Mouse (Mus musculus): ENCODE results near the gene Ninj1. TPM values are rescaled to one million over a fixed set of nuclear protein-coding genes. Genes with fewer than 3 reads are reported as not detected.
A peak's percentile ranks its signal among the peaks of the same experiment; 100 is the strongest.

Gene Ninj1
- polyA plus RNA-seq, 1 experiment: 115 TPM

DNA sequence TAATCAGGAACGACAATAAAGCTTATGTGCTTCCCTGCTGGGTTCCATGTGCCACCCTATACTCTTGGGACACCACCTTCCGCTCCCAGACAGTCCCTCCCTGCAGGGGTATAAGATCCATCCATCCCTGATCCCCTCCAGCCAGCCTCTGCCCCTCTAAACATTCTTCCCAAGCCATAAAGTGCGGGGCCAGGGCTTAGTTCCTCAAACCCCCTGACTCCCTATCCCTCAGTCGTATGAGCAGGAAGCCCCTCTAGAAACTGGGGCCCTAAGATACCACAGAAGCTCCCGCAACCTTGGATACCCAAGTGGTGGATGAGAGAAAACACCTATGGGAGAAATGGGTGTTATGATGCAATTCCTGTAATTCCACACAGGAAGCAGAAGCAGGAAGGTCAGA lies 8.9 kb downstream of the Ninj1 start:
- DNase-seq (ENCODE audit: low spot score): no peak

DNA sequence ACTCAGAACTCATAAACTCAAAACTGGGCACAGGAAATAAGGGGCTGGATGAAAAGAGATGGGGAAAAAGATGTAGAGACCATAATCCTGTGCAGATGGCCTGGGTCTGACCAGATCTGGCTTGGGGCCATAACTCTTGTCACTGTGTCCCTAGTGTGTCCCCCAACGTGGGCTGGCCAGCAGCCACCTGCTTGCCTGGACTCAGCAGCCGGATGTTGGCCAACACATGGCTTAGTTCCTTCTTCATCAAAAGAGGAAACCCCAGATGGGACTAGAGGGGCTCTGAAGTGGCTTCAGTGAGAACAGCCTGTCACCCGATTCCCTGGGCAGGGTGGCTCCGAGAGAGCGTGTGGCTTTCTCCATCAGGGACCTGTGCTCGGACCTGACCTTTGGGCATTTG lies 9.5 kb downstream of the Ninj1 start:
- no peak for DNase-seq (ENCODE audit: low spot score)

DNA sequence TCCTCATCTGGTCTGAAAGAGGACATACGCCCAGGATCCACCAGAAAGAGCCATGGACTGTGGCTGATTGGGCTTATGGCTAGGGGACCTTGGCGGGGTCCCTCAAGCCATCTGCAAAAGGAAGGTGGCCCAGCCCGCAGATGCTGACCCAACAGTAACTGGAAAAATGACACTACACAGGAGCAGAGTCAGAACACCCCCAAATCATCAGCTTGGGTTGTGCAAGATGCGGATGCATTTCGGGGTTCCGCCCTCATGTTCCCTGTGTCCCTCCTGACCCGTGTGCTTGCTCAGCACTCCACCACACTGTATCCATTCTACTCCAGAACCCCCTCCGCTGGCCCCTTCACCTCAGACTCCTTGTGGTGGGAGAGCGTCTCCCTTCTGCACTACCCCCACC lies 11.4 kb downstream of the Ninj1 start:
- no peak for DNase-seq (ENCODE audit: low spot score)

DNA sequence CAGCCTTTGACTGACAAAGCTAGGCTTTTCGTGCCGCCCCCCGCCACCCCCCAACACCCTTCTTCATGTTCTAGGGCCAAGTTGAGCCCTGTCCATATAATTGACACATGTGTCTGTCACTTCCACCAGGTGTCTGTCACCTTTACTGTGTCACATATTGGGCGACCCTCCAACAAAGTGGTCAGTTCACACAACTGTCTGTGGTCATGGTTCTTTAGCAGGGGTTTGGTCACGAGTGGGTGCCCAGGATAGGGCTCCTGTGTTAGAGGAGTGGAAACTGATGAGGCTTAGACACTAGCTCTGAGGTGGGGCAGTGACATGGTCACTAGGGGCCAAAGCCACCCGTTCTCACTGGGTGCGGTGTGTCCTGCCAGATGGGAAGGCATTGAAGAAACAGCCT lies 12.6 kb downstream of the Ninj1 start:
- no peak for DNase-seq (ENCODE audit: low spot score)

DNA sequence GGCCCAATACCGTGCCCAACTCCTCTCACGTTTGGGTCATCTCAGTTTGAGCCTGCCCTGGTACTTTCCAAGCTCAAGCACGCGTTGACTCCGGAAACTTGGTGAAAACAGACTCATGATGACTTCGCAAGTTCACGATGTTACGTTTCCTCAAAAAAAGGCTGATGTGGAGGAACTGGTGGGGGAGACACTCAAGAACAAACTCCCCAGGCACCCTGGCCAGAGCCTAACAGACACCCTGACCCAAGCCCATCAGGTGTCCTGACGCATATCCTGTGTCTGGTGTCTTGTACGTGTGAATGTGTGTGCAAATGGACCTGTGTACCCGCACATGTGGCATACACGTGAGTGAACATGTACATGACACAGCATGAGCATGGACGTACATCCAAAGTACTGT lies 13.4 kb downstream of the Ninj1 start:
- DNase-seq (ENCODE audit: low spot score): no peak

DNA sequence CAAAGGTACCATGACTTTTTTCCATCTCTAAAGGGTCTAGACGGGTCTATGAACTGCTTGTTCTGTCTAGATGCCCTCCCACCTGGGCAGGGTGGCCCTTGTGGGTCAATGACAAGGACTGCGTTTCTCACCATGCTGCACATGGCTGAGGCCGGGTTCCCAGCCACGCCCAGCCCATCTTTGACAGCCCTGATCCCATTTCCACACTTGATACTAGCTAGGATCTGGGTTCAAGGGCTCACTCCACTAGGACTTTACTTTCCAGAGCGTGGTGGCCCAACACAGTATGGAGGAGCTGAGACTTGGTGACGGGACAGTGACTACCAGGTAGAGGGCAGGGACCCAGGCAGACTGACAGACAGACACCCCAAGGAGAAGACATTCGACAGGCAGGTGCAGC lies 15.3 kb downstream of the Ninj1 start:
- DNase-seq (ENCODE audit: low spot score): no peak

DNA sequence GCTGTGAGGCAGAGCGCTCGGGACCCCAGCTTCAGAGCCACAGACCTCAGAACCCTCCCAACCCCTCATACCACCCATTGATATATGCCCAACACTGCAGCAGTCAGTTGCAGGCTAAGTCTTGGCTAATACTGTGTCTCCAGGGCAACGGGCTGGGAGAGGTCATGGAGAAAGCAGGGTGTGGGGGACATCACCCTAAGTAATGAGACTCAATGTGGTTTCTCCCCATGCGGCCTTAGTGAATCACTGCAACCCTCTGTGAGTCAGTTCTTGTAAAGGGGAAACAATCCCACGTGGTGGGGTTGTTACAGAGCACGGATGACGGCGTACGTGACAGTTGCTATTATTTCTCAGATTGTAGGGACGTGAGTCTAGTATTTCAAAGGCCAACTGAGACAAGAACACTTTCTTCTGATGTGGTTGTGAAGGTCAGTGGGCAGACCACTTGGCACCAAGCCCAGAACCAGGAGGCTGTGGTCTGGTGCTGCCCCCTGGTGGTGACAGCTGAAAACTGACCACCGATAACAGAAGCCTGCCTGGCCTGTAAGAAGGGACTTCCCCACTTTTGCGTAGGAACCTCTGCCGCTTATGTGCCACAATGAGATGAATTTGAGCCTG lies 18.2 kb downstream of the Ninj1 start:
- peak; percentile 76 for DNase-seq (ENCODE audit: low spot score)

DNA sequence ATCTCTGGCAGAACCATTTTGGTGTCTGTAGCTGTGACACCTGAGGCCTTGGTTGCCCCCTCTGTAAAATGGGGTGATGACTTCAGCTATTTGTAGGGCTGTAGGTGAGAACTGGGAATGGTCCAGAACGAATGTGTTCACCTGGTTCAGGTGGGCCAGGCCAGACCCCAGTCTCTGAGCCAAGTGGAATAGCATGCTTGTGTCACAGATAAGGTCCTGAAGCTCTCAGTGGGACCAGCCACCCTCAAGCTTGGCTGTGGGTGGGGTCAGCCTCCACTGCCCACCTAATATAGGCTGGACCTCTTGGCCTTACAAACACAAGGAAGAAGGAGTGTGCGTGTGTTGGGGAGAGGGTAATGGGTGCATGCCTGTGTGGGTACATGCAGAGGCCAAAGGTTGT lies 19.1 kb downstream of the Ninj1 start:
- no peak for DNase-seq (ENCODE audit: low spot score)

DNA sequence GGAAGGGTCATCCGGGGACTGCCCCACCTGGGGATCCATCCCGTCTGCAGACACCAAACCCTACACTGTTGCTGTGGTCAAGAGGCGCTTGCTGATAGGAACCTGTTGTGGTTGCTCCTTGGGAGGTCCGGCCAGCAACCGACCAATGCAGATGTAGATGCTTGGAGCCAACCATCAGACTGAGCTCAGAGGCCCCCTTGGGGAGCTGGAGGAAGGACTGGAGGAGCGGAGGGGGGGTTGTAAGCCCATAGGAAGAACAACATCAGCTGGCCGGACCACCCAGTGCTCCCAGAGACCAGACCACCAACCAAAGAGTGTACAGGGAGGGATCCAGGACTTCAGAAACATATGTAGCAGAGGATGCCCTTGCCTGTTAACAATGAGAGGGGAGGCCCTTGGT lies 22.0 kb downstream of the Ninj1 start:
- no peak for DNase-seq (ENCODE audit: low spot score)

DNA sequence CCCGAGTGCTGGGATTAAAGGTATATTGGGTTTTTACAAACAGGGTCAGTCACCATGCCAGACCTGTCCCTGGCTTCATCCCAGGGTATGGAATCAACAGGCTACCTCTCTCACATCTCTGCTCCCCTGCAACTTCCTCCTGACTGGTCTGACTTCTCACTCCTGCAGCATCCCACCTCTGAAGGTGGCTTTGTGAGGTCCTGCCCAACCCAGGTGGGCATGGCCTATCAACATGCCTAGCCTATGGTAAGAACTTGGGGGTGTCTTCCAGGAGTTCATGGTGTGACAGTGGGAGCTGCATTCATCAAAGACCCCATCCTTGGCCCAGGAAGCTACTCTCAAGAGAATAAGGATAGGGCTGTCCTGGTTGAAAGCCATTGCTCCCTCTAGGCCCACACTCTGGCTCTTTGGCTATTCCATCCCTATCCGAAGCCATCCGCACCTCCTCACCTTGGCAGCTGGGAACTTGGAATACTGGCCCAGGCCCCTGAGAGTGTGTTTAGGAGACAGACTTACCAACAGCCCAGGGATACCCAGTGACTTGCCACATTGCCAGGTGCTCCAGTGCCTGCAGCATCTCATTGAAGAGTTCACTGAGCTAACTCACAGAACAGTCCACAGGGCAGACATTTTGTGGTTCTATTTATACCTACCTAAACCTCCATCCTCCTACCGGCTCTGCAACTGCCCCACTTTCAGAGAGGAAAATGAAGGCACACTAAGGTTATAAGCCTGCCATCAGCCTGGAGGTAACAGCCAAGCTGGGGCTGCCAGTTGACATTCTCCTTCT lies 25.6 kb downstream of the Ninj1 start:
- DNase-seq (ENCODE audit: low spot score): no peak

DNA sequence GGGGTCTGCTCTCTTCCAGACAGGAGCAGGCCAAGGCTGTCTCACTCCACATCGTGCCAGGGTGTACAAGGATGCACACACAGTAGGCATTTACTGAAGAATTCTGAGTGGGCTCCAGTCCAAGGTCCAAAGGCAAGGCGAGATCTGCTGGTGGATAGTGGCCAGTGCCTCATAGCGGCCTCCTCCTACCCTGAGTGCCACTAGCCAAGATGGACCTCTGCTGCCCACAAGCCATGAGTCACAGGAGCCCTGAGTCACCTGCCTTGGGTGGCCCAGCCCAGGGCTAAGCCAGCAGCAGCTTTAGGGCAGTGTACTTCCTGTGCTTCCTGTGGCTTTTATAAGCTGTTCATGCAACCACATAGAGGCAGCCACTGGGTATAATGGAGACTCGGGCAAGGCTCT lies 26.2 kb downstream of the Ninj1 start:
- DNase-seq (ENCODE audit: low spot score): no peak

DNA sequence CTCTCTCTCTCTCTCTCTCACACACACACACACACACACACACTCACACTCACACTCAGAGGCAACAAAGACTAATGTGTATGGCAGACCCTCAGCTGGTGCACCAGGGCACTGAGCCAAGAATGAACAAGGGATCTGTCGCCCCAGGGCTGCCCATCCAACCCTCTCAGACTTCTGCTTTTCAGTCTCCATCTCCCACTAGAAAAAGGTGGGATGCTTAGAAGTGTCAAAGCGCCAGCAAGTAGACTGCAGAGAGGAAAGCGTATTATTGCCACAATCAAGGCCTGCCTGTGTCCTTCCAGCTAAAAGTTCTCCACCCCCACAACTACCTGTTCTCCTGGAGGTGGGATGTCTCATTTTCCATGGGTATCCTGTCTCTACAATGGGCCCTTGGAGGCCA lies 27.2 kb downstream of the Ninj1 start:
- no peak for DNase-seq (ENCODE audit: low spot score)

DNA sequence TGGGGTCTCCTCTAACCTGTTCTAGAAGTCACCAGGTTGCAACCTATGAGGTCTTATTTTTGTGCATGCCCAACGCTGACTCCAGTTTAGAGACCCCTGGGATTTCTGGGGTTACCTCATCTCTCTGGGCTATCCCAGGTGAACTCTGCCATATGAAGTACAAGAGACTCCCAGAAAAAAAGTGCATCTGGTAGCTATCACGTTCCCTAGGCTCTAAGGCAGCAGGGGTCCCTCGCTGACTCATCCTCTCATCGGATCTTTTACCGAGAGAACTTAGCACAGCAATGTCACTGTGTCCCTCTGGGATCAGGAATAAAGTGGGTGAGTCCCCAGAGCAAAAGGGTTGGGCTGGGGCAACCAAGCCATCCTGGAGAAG lies 27.8 kb downstream of the Ninj1 start:
- no peak for DNase-seq (ENCODE audit: low spot score)

DNA sequence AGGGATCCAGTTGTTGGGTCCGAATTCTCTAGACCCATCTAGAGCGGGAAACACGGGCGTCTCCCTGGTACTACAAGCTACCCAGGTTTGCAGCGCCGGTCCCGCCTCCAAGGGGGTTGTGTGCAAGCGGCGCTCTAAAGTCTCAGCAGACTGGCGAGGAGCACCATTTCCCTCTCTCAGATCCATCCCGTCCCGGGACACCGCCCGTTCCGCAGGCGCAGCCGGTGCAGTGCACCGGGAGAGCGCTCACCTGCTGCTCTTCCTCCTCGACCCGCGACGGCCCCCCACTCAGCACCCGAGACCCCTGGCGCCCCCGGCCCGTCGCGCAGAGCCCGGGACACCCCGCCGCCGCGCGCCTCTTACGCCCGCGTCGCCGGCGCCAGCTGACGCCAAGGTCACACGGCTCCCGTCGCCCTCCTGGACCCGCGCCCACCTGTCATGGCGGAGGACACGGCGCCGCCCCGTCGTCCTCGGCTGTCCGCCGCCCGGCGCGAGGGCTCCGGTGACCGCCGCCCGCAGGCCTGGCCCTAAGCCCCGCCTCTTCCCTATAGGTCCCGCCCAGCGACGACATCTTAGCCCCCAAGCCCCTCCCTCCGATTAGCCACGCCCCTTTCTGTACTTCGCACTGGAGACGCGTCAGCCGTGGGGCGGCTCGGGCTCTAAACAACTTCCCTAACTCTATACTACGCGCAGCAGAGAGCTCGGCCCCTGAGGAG lies 28.4 kb downstream of the Ninj1 start, which contains the start of gene Card19:
TSS of gene Card19 (minus strand) at position 534 of the 716 bp plus-strand sequence.
- DNase-seq (ENCODE audit: low spot score): peak; percentile 87

DNA sequence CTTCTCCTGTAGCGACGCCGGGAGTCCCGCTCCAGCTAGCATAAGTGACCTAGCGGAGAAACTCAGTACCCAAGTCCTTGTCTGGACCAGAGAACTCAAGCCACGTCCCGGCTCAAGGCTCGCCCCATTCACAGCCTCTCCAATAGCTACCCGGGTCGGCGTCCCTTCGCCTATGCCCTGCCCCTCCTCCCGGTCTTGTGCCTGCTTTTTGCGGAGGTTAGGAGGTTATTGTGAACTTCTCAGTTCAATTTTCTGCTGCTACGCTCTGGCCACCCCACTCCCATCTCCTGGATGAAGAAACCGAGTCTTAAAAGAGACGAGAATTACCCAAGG lies 28.9 kb downstream of the Ninj1 start:
- DNase-seq (ENCODE audit: low spot score): no peak

DNA sequence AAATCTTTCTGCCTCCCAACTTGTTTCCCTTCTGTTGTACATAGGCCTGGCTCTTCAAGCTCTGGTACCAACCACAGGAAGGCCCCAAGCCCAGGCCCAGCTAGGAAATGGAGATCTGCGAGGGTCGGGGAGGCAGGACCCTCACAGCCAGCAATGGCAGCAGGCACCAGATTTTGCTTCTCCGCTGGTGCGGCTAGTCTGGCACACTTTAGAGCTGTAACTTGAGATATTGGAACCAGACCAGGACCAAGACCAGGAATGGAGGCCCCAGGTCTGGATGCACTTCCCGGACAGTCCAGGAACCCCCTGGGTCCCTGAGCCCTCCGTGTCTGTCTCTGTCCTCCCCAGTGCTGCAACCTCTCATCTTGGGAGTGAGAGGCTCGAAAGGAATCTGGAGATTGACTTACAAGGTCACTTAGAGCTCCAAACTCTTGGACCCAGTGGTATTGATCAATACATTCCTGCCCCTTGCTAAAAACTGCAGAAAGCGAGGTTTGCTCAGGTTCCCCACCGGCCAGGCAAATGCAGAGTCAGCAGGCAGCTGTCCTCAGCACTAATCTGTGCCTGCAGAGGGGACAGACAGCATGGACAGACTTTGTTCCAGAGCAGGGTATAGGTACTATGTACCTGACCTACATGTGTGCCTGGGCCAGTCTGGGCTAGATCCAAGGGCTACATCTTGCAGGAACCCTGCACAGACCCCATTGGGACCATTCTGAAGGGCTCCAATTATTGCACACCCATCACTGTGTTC lies 29.7 kb downstream of the Ninj1 start:
- no peak for DNase-seq (ENCODE audit: low spot score)

DNA sequence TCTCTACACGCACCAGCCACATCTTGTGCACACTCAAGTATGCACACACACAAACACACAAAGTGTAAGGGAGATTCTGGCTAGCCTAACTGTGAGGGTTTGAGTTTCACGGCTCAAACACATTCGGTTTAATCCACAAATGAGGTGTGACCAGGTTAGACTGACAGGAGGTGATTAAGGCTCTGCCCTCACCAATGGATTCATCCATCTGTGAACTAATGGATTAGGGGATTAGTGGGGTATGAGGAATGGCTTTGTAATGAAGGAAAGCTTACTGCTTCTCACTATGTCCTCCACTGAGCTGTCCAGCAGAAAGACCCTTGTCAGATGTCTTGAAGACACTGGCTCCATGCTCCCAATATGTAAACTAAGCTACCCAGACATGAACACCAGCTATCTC lies 31.4 kb downstream of the Ninj1 start:
- DNase-seq (ENCODE audit: low spot score): no peak

DNA sequence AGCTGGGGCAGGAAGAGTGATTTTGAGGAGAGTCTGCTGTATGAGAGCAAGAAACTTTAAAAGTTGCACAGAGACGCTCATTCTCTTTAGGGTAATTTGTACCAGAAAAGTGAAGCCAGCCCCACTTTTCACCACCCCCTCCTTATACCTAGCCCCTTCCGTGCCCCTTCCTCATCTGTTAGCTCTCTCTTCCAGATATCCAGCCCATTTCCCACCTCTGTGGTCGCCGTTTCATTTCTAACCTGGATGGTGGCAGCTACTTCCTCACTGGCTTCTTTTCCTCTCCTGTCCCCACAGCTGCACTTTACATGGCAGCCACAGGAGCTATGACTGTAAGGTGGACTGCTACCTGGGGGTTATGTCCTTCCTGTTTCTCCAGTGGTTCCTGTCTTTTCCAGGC lies 32.1 kb downstream of the Ninj1 start:
- no peak for DNase-seq (ENCODE audit: low spot score)

DNA sequence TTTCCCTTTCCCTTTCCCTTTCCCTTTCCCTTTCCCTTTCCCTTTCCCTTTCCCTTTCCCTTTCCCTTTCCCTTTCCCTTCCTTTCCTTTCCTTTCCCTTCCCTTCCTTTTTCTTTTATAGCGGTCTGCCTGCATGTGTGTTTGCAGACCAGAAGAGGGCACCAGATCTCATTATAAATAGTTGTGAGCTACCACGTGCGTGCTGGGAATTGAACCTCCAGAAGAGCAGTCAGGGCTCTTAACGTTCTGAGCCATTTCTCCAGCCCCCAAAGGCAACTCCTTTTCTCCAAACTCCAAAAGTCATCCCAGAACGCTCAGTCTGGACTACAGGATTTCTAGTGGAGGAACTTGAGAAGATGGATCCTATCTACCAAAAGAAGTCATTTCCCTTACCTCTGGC lies 33.6 kb downstream of the Ninj1 start:
- DNase-seq (ENCODE audit: low spot score): no peak

DNA sequence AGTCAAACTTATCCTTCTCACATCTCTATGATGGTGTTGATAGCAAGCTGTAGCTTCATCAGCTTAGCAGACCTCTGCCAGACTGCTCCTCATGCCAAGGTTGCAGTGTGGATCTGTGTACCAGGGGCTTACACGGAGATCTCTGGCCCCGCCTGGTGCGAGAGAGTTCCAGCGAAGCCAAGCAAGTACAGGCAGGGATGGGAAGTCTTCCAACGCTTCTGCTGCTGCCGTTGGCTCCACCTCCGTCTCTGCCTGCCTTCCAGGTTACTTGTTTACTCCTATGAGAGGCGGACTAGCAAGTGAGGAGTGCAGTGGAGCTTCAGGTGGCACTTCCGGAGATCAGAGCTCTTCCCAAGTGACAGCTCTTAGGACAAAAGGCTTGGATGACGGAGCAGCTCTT lies 37.0 kb downstream of the Ninj1 start:
- DNase-seq (ENCODE audit: low spot score): no peak

DNA sequence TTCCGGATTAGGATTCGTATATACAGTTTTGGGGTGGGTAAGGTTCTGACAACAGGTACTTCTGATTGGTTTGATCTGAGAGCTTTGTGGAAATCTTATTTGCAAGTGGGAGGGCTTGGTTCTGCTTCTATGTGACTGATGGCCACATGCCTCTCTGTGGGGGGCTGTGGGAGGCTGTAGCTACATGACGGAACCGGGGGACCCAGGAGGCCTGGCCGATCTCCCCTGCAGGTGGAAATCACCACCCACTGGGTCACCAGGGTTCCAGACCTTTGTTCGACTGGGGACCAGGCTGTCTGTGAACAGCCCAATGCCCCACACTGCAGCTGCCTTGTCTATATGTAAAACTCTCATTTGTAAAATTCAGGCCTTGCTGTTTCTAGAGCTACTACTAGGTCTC lies 37.4 kb downstream of the Ninj1 start:
- DNase-seq (ENCODE audit: low spot score): no peak

DNA sequence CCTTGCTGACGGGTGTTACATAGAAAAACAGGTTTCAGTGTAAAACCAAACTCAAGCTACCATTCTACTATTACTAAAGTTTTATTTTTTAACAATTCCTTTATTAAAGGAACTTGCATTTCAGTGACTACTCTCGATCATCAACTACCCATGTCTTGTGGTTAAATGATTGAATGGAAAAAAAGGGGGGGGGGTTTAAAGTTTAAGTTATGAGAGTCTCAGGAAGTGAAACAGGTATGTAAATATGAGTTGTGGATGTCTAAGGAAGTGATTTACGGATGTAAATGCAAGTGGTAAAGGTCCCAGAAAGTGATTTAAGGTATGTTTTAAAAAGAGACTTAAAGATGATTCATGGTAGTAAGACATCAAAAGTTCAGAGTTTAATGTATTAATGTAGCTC lies 37.9 kb downstream of the Ninj1 start:
- DNase-seq (ENCODE audit: low spot score): no peak

DNA sequence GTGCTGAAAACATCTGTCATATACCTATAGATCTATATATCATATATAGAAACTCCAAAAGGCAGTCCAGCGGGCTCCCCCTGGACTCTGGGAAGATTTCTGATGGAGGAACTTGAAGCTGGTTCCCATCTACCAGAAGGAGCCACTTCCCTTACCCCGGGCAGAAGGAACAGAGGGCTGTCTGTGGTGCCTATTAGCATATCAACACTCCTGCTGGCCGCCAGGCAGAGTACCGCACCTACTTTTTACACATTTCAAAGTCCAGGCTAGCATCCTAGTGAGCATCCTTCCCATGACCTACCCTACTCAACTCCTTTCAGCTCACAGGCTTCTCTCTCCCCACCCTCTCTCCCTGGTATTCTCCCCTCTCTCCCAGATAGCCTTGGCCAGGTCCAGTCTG lies 38.3 kb downstream of the Ninj1 start:
- no peak for DNase-seq (ENCODE audit: low spot score)
